Mouse (Mus musculus): ENCODE measurements around the gene Cyp2w1.

- no peak for TF ChIP-seq POLR2A (IDR thresholded peaks at IDR 0.05; ENCODE audit: low read depth, low read length)
- no peak for TF ChIP-seq CTCF (IDR thresholded peaks at IDR 0.05; ENCODE audit: extremely low read depth, insufficient read length, insufficient replicate concordance, low read depth, low read length)
These were observed 1.3 kb upstream of the Cyp2w1 start, which contains the start of gene Cox19 for GRCm38 (mm10) chr5:139351134-139351533.
